Mouse (Mus musculus) myocyte (in vitro differentiated cells): ENCODE data around the gene Rrh. TPM values are rescaled to one million over a fixed set of nuclear protein-coding genes. Genes with fewer than 3 reads are reported as not detected.
"Not testable (repeated sequence)": the region's sequence is repeated elsewhere in the genome, so short reads cannot be mapped to it uniquely, and the experiment has no call there.

ENCODE experiments used
- H3K27me3 ChIP-seq: one replicate; pipeline ENCODE4 v1.6.1; 2011; ENCODE audit not compliant: control insufficient read depth, insufficient read depth, insufficient read length
- H3K36me3 ChIP-seq: one replicate; pipeline ENCODE4 v1.6.1; 2011; ENCODE audit not compliant: control insufficient read depth, insufficient read depth
- H3K4me2 ChIP-seq: one replicate; pipeline ENCODE4 v1.6.1; 2011; ENCODE audit warnings: low read depth, control low read depth
- H3K4me3 ChIP-seq: one replicate; pipeline ENCODE4 v1.5.1; 2011; ENCODE audit warnings: mild to moderate bottlenecking, control low read depth, moderate library complexity
- H3K79me2 ChIP-seq: one replicate; pipeline ENCODE4 v1.6.1; 2011; ENCODE audit not compliant: control insufficient read depth, insufficient read depth
- H3ac ChIP-seq: one replicate; pipeline ENCODE4 v1.6.1; 2011; ENCODE audit not compliant: control insufficient read depth, insufficient read length
- CEBPB ChIP-seq: IDR thresholded peaks from 2 replicates; pipeline ENCODE4 v1.6.1; 2011; ENCODE audit warnings: mild to moderate bottlenecking, moderate library complexity; ENCODE audit not compliant: poor library complexity, insufficient read depth, severe bottlenecking
- E2F4 ChIP-seq: IDR thresholded peaks from one replicate; pipeline ENCODE4 v1.6.1; 2011; ENCODE audit warnings: mild to moderate bottlenecking, control low read depth, moderate library complexity; ENCODE audit not compliant: insufficient read depth
- MAX ChIP-seq: IDR thresholded peaks from one replicate; pipeline ENCODE4 v1.6.1; 2011; ENCODE audit warnings: low read depth, mild to moderate bottlenecking, control low read depth
- MYOD1 ChIP-seq, 3 experiments: IDR thresholded peaks; one replicate each; pipeline ENCODE4 v1.6.1; 2011; ENCODE audit warnings: control low read depth in 2 of 3, low read depth in 2 of 3, mild to moderate bottlenecking in 2 of 3, moderate library complexity in 1 of 3; ENCODE audit not compliant: insufficient read length in 2 of 3, control insufficient read depth in 1 of 3
- MYOG ChIP-seq, 3 experiments: IDR thresholded peaks; one replicate each; pipeline ENCODE4 v1.6.1; 2011; ENCODE audit warnings: control low read depth in 2 of 3, low read depth in 2 of 3, mild to moderate bottlenecking in 2 of 3; ENCODE audit not compliant: insufficient read length in 2 of 3, control insufficient read depth in 1 of 3, insufficient read depth in 1 of 3
- POLR2A ChIP-seq: IDR thresholded peaks from one replicate; pipeline ENCODE4 v1.6.1; 2011; ENCODE audit warnings: low read depth, mild to moderate bottlenecking, control low read depth, moderate library complexity; ENCODE audit not compliant: insufficient read length
- POLR2AphosphoS2 ChIP-seq: IDR thresholded peaks from one replicate; pipeline ENCODE4 v1.6.1; 2011; ENCODE audit warnings: low read depth, control low read depth; ENCODE audit not compliant: insufficient read length
- REST ChIP-seq: IDR thresholded peaks from one replicate; pipeline ENCODE4 v1.6.1; 2011; ENCODE audit warnings: mild to moderate bottlenecking, control low read depth, moderate library complexity; ENCODE audit not compliant: insufficient read depth, insufficient read length
- SRF ChIP-seq: IDR thresholded peaks from one replicate; pipeline ENCODE4 v1.6.1; 2011; ENCODE audit warnings: low read depth; ENCODE audit not compliant: control insufficient read depth, insufficient read length
- TCF12 ChIP-seq: IDR thresholded peaks from one replicate; pipeline ENCODE4 v1.6.1; 2011; ENCODE audit warnings: mild to moderate bottlenecking, control low read depth; ENCODE audit not compliant: poor library complexity, insufficient read depth, severe bottlenecking
- TCF3 ChIP-seq: IDR thresholded peaks from one replicate; pipeline ENCODE4 v1.6.1; 2011; ENCODE audit warnings: low read depth, control low read depth; ENCODE audit not compliant: insufficient read length
- USF1 ChIP-seq: IDR thresholded peaks from one replicate; pipeline ENCODE4 v1.6.1; 2011; ENCODE audit warnings: low read depth, mild to moderate bottlenecking, control low read depth, moderate library complexity
- polyA plus RNA-seq: library from polyadenylated mRNA; unstranded; fragments of >200 nt; fragmentation: generic; extraction: Trizol; gene quantifications from one replicate; pipeline ENCODE4 v1.2.1, GENCODE M21; 2012; ENCODE audit warnings: missing spikeins

Gene Rrh
- polyA plus RNA-seq, 1 experiment: not detected

DNA sequence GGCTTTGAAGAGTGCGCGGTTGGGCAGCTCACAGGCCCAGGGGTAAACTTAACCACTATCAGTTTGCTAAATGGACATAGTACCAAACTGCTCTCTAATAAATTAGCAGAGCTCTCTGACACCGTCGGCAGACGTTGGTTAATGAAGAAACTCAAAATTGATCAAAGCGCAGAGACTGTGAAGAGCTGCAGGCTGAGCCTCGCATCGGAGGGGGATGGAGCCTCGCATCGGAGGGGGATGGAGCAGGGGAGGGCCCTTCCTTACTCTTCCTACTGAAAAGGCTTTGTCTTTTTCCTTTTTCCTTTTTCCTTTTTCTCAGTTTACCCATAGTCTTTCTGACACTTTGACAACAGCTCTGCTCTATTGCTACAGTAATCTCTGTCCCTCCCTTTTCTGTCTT is 41.0 kb downstream of the Rrh start:
- Histone ChIP-seq H3K27me3 (peaks cover 6% of the 10 kb centered on the region), H3K4me2 (no peak overlapping the region), H3K4me3 (no peak overlapping the region), H3ac (no peak overlapping the region), H3K79me2 (no peaks in the 10 kb centered on the region), H3K36me3 (no peaks in the 10 kb centered on the region)
- TF ChIP-seq USF1: no peak
- TF ChIP-seq TCF3: no peak
- TF ChIP-seq POLR2A: no peak
- TF ChIP-seq TCF12: no peak
- TF ChIP-seq SRF: no peak

DNA sequence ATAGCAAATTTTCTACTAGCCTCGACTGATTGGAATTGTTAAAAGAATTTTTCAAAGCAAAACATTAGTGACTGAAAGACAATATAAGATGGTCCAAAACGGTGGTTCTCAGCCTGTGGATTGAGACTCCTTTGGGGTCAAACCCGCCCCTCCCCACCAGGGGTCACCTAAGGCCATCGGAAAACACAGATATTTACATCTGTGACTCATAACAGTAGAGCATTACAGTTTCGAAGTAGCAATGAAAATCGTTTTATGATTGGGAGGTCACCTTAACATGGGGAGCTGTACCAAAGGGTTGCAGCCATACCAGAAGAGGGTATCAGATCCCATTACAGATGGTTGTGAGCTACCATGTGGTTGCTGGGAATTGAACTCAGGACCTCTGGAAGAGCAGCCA is 51.2 kb downstream of the Rrh start:
- Histone ChIP-seq H3K36me3 (no peaks in the 10 kb centered on the region), H3K79me2 (no peaks in the 10 kb centered on the region), H3ac (no peak overlapping the region), H3K4me2 (no peak overlapping the region), H3K4me3 (no peak overlapping the region), H3K27me3 (peaks cover 27% of the 10 kb centered on the region)
- TF ChIP-seq SRF: no peak
- no peak for TF ChIP-seq USF1
- no peak for TF ChIP-seq REST

DNA sequence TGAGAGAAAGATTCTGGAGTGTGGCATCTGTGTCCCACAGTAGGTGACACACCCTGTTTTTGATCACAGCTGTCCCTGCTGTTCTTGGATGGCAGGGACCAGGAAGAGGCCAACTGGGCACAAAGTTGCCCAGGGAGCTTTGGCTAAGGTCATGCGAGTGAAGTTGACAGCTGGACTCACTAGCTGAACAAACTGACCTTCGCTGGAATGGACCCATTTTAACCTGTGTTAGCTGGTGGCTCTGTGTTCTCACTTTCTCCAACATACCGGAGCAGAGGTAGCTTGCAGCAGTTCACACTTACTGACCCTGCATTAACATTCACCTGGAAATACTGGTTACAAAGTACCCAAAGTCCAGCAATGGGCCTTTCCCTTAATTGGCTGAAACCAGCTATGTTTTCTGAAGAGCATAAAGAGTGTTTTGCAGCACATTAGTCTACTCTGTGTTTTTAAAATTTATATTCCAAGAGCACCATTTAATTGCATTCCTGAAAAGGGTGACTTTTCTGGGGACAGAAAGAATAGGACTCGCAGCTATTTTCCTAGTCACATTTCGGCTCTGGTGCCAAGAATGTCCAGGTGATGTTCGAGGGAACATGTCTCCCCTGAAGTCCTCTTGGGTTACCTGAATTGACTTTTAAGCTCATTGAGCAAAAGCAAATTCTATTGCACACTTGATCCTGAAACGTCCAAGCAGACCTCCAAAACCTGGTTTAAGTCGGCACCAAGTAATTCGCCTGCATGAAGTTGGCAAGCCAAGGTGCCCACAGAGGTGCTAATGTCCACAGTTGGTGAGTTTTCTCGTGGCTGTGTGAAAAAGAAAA is 55.2 kb downstream of the Rrh start:
- Histone ChIP-seq H3K4me3 (no peak overlapping the region), H3K4me2 (no peak overlapping the region), H3K27me3 (peaks cover 16% of the 10 kb centered on the region), H3K36me3 (no peaks in the 10 kb centered on the region), H3ac (no peak overlapping the region), H3K79me2 (no peaks in the 10 kb centered on the region)
- TF ChIP-seq REST: no peak
- no peak for TF ChIP-seq POLR2A
- TF ChIP-seq POLR2AphosphoS2: no peak
- no peak for TF ChIP-seq MAX
- no peak for TF ChIP-seq E2F4
- TF ChIP-seq USF1: no peak
- peak in 1 of 3 experiments; percentile 22 for TF ChIP-seq MYOD1 (IDR thresholded peaks at IDR 0.05; ENCODE audit: control insufficient read depth in 1 of 3, insufficient read length in 2 of 3, low read depth in 2 of 3)
- TF ChIP-seq CEBPB: no peak

DNA sequence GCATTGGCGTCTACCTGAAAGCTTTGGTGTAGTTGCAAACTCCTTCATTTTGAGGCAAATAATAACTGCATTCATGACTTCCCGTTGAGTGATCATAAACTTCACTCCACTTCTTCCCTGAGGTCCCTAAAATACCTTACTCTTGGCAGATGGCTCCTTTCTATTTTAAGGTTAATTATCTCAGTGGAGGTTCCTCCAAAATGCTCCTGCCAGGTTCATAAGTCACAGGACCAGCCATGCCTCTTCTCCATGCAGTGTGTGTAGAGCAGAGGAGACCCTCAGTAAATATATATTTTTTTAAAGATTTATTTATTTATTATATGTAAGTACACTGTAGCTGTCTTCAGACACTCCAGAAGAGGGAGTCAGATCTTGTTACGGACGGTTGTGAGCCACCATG is 56.3 kb downstream of the Rrh start:
- Histone ChIP-seq H3K36me3 (no peaks in the 10 kb centered on the region), H3ac (no peak overlapping the region), H3K27me3 (peaks cover 16% of the 10 kb centered on the region), H3K4me3 (no peak overlapping the region), H3K4me2 (no peak overlapping the region), H3K79me2 (no peaks in the 10 kb centered on the region)
- no peak for TF ChIP-seq POLR2A
- TF ChIP-seq USF1: no peak
- TF ChIP-seq MYOD1 (IDR thresholded peaks at IDR 0.05; ENCODE audit: control insufficient read depth in 1 of 3, insufficient read length in 2 of 3, low read depth in 2 of 3): no peak
- no peak for TF ChIP-seq TCF12
- TF ChIP-seq CEBPB: no peak
- no peak for TF ChIP-seq POLR2AphosphoS2
- no peak for TF ChIP-seq SRF
- no peak for TF ChIP-seq MYOG (IDR thresholded peaks at IDR 0.05; ENCODE audit: control insufficient read depth in 1 of 3, insufficient read depth in 1 of 3, insufficient read length in 2 of 3, low read depth in 2 of 3)
- TF ChIP-seq E2F4: no peak
- TF ChIP-seq TCF3: no peak
- TF ChIP-seq MAX: no peak
- TF ChIP-seq REST: no peak

DNA sequence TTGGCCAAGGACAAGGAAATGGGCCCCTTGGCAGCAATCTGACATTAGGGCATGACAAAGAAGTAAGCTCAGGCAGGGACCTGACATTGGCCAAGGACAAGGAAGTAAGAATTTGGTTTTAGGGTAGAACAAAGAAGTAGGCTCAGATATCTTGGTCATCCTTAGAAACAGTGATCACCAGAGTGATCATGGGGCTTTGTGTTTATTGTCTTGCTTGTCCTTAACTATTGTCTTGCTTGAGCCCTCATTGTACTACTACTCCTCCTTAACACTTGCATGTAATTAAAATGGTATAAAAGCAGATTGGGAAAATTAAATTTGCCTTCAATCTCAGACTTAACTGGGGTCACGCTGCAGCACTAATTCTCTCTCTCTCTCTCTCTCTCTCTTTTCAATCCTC is 64.8 kb downstream of the Rrh start:
- not testable (repeated sequence) for H3K27me3 ChIP-seq, H3K4me3 ChIP-seq, H3K36me3 ChIP-seq, H3ac ChIP-seq, H3K79me2 ChIP-seq, H3K4me2 ChIP-seq
